Mouse (Mus musculus) intestine, embryonic 14.5 days (tissue): ENCODE measurements around the gene Ttbk2. TPM values are rescaled to one million over a fixed set of nuclear protein-coding genes. Genes with fewer than 3 reads are reported as not detected.

Source experiments
- ATAC-seq: fragments of 200-750 bp; cut with Nextera tagmentation; replicated peaks from 2 replicates; pipeline ENCODE4 v1.8.0; 2017; ENCODE audit warnings: low read depth, moderate number of reproducible peaks, moderate TSS enrichment, moderate library complexity; ENCODE audit not compliant: low FRiP score, low TSS enrichment
- DNase-seq: peaks from one replicate; pipeline ENCODE4 v3.0.0-alpha.2; 2018; ENCODE audit warnings: low spot score
- H3K27ac ChIP-seq: fragments of 300-500 bp; sonication (generic); 2 replicates; pipeline ENCODE4 v1.5.1; 2014; ENCODE audit warnings: low read depth, mild to moderate bottlenecking, control low read depth
- H3K27me3 ChIP-seq: fragments of 300-500 bp; sonication (generic); replicated peaks from 2 replicates; pipeline ENCODE4 v1.6.1; 2014; ENCODE audit warnings: low read length, control low read depth; ENCODE audit not compliant: control insufficient read depth, insufficient read depth
- H3K36me3 ChIP-seq: fragments of 300-500 bp; sonication (generic); 2 replicates; pipeline ENCODE4 v1.6.1; 2014; ENCODE audit warnings: low read length, control low read depth; ENCODE audit not compliant: control insufficient read depth, insufficient read depth
- H3K4me1 ChIP-seq: fragments of 300-500 bp; sonication (generic); replicated peaks from 2 replicates; pipeline ENCODE4 v1.6.1; 2014; ENCODE audit warnings: low read length, control low read depth, mixed read lengths; ENCODE audit not compliant: control insufficient read depth, insufficient read depth
- H3K4me2 ChIP-seq: fragments of 300-500 bp; sonication (generic); 2 replicates; pipeline ENCODE4 v1.6.1; 2014; ENCODE audit warnings: low read length
- H3K4me3 ChIP-seq: fragments of 300-500 bp; sonication (generic); 2 replicates; pipeline ENCODE4 v1.5.1; 2014; ENCODE audit warnings: low read depth, low read length, control low read depth, mixed read lengths
- H3K9ac ChIP-seq: fragments of 300-500 bp; sonication (generic); 2 replicates; pipeline ENCODE4 v1.6.1; 2014; ENCODE audit warnings: mild to moderate bottlenecking, low read length
- H3K9me3 ChIP-seq: fragments of 300-500 bp; sonication (generic); 2 replicates; pipeline ENCODE4 v1.6.1; 2016; ENCODE audit warnings: low read length, control low read depth; ENCODE audit not compliant: control insufficient read depth
- WGBS: fragments of 180-500 bp; shearing (Covaris S2); extraction: QIAGEN DNeasy Blood & Tissue Kit; methylation state at CpG from one replicate; pipeline ENCODE4 v1.1.7; 2014; 5-methylcytosine and 5-hydroxymethylcytosine counted together
- polyA plus RNA-seq: library from polyadenylated mRNA; unstranded; fragments of >200 nt; fragmentation: Nextera tagmentation; extraction: Ambion mirVana; gene quantifications from 2 replicates; pipeline ENCODE4 v1.2.1, GENCODE M21; 2014

The Ttbk2 gene
- polyA plus RNA-seq, 1 experiment from 2014 or later: 4.9 TPM

- H3K27me3 ChIP-seq: no peaks in the 10 kb centered on the region
- H3K9ac ChIP-seq: peak overlapping the region; percentile 81
- no peaks in the 10 kb centered on the region for H3K9me3 ChIP-seq
- peaks cover 20% of the 10 kb centered on the region for H3K4me1 ChIP-seq
- H3K4me3 ChIP-seq: peak overlapping the region; percentile 90
- under 1% methylated on average over 50 of the region's 50 CpGs for WGBS
- peak overlapping the region; percentile 92 for H3K27ac ChIP-seq
- H3K36me3 ChIP-seq: peaks cover 32% of the 10 kb centered on the region
- DNase-seq (peak; percentile 67), ATAC-seq (peak; percentile 6; the same call in 1 of the 2 replicates)
- peak overlapping the region; percentile 98 for H3K4me2 ChIP-seq
Measured at GRCm38 (mm10) chr2:120730639-120731166, 119.7 kb downstream of the Ttbk2 start.

- Histone ChIP-seq H3K4me1 (peaks cover 20% of the 10 kb centered on the region), H3K27me3 (no peaks in the 10 kb centered on the region), H3K27ac (peak overlapping the region; percentile 92; the same call in 1 of the 2 replicates), H3K4me2 (peak overlapping the region; percentile 98), H3K36me3 (peaks cover 39% of the 10 kb centered on the region), H3K4me3 (peak overlapping the region; percentile 90), H3K9ac (peak overlapping the region; percentile 81), H3K9me3 (no peaks in the 10 kb centered on the region)
- no peak for ATAC-seq
- peak; percentile 64 for DNase-seq
- WGBS: 5% methylated on average over 23 of the region's 23 CpGs
Measured at GRCm38 (mm10) chr2:120729775-120730585, 120.4 kb downstream of the Ttbk2 start.

- Histone ChIP-seq H3K36me3 (peaks cover 97% of the 10 kb centered on the region), H3K4me2 (no peak overlapping the region), H3K27me3 (no peaks in the 10 kb centered on the region), H3K9ac (no peak overlapping the region), H3K9me3 (no peaks in the 10 kb centered on the region), H3K4me1 (peaks cover 7% of the 10 kb centered on the region), H3K27ac (no peak overlapping the region), H3K4me3 (no peak overlapping the region)
- DNase-seq (no peak), ATAC-seq (no peak)
- 80% methylated on average over 6 of the region's 6 CpGs for WGBS
Measured at GRCm38 (mm10) chr2:120724176-120724575, 126.2 kb downstream of the Ttbk2 start.

- Histone ChIP-seq H3K4me1 (peaks cover 1% of the 10 kb centered on the region), H3K27ac (no peak overlapping the region), H3K4me3 (no peak overlapping the region), H3K36me3 (peaks cover 99% of the 10 kb centered on the region), H3K9me3 (no peaks in the 10 kb centered on the region), H3K9ac (no peak overlapping the region), H3K4me2 (no peak overlapping the region), H3K27me3 (no peaks in the 10 kb centered on the region)
- no peak for DNase-seq
- no peak for ATAC-seq
- 68% methylated on average over 4 of the region's 4 CpGs for WGBS
Measured at GRCm38 (mm10) chr2:120723621-120724020, 126.8 kb downstream of the Ttbk2 start.

- Histone ChIP-seq H3K9ac (no peak overlapping the region), H3K27ac (no peak overlapping the region), H3K9me3 (no peaks in the 10 kb centered on the region), H3K36me3 (peaks cover 99% of the 10 kb centered on the region), H3K27me3 (no peaks in the 10 kb centered on the region), H3K4me3 (no peak overlapping the region), H3K4me1 (no peaks in the 10 kb centered on the region), H3K4me2 (no peak overlapping the region)
- ATAC-seq (no peak), DNase-seq (no peak)
- WGBS: 75% methylated on average over 8 of the region's 8 CpGs
Measured at GRCm38 (mm10) chr2:120722491-120722890, 127.9 kb downstream of the Ttbk2 start.

GRCm38 (mm10) chr2:120721911-120722310, 128.5 kb downstream of the Ttbk2 start:
- Histone ChIP-seq H3K27ac (no peak overlapping the region), H3K9ac (no peak overlapping the region), H3K4me1 (no peaks in the 10 kb centered on the region), H3K4me3 (no peak overlapping the region), H3K36me3 (peaks cover 99% of the 10 kb centered on the region), H3K9me3 (no peaks in the 10 kb centered on the region), H3K27me3 (no peaks in the 10 kb centered on the region), H3K4me2 (no peak overlapping the region)
- ATAC-seq (no peak), DNase-seq (no peak)
- 88% methylated on average over 2 of the region's 2 CpGs for WGBS

- ATAC-seq (no peak), DNase-seq (no peak)
- Histone ChIP-seq H3K9ac (no peak overlapping the region), H3K4me2 (no peak overlapping the region), H3K9me3 (no peaks in the 10 kb centered on the region), H3K4me1 (no peaks in the 10 kb centered on the region), H3K36me3 (peaks cover 98% of the 10 kb centered on the region), H3K4me3 (no peak overlapping the region), H3K27me3 (no peaks in the 10 kb centered on the region), H3K27ac (no peak overlapping the region)
- 95% methylated on average over 6 of the region's 6 CpGs for WGBS
Measured at GRCm38 (mm10) chr2:120720821-120721220, 129.6 kb downstream of the Ttbk2 start.

- Histone ChIP-seq H3K27me3 (no peaks in the 10 kb centered on the region), H3K9me3 (no peaks in the 10 kb centered on the region), H3K4me3 (no peak overlapping the region), H3K36me3 (peaks cover 96% of the 10 kb centered on the region), H3K4me2 (no peak overlapping the region), H3K27ac (no peak overlapping the region), H3K9ac (no peak overlapping the region), H3K4me1 (no peaks in the 10 kb centered on the region)
- ATAC-seq (no peak), DNase-seq (no peak)
- 95% methylated on average over 8 of the region's 8 CpGs for WGBS
Measured at GRCm38 (mm10) chr2:120718496-120718895, 131.9 kb downstream of the Ttbk2 start.

GRCm38 (mm10) chr2:120713441-120713840, 137.0 kb downstream of the Ttbk2 start:
- no peaks in the 10 kb centered on the region for H3K27me3 ChIP-seq
- ATAC-seq (no peak), DNase-seq (no peak)
- no peaks in the 10 kb centered on the region for H3K4me1 ChIP-seq
- no peak overlapping the region for H3K4me3 ChIP-seq
- peaks cover 66% of the 10 kb centered on the region for H3K36me3 ChIP-seq
- H3K9ac ChIP-seq: no peak overlapping the region
- no peak overlapping the region for H3K27ac ChIP-seq
- H3K4me2 ChIP-seq: no peak overlapping the region
- 94% methylated on average over 3 of the region's 3 CpGs for WGBS
- no peaks in the 10 kb centered on the region for H3K9me3 ChIP-seq
